Mouse (Mus musculus) embryonic stem cell, embryonic (primary cell): ENCODE data around the gene Rps26.

ENCODE experiments used
- CTCF ChIA-PET, 4 experiments: fragments of 300-600 bp in 2 of 4; fragments of 350-600 bp in 2 of 4; sonication (Branson Sonifier 250); formaldehyde crosslinking; loops; one replicate each; lab custom pipeline; 2022; ENCODE audit warnings: inconsistent platforms in 2 of 4; lab: Charles Lee
- POLR2A ChIA-PET, 4 experiments: fragments of 300-600 bp in 2 of 4; fragments of 350-600 bp in 2 of 4; sonication (Branson Sonifier 250); formaldehyde crosslinking; loops; one replicate each; lab custom pipeline; 2022; ENCODE audit warnings: antibody characterized with exemption in 4 of 4, inconsistent platforms in 1 of 4; lab: Charles Lee

The Rps26 gene

DNA sequence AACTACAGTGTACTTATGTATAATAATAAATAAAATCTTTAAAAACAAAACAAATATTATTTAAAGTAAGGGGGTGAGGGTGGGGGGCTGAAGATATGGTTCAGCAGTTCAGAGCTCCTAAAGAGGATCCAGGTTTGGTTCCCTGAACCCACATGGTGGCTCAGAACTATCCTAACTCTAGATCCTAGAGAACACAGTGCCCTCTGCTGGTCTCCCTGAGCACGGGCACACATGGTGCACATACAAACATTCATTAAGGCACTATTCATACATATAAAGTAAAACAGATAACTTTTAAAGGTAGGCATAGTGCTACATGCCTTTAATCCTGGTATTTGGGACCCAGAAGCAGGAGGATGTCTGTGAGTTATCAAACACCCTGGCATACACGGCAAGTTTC is 51.5 kb downstream of the Rps26 start:
- CTCF ChIA-PET: interaction anchor here (0.6 to 2.1 kb wide), 14 partner anchors 8 to 398 kb away, joined by 3 to 8 read pairs (median 4); partner anchors contain the start of genes Erbb3 (in 1 of the 4), Esyt1 (in 1 of the 4) and Pa2g4 (in 1 of the 4)
- POLR2A ChIA-PET: interaction anchor here in 3 of 4 experiments (0.9 to 2.2 kb wide), 9 partner anchors 9 to 47 kb away, joined by 3 to 11 read pairs (median 5); partner anchors contain the start of genes Pa2g4 (in 2 of the 3) and Erbb3 (in 1 of the 3)
